Mouse (Mus musculus) liver, embryonic 13.5 days (tissue): Measurements from ENCODE around the gene Rundc3a. TPM values are rescaled to one million over a fixed set of nuclear protein-coding genes. Genes with fewer than 3 reads are reported as not detected.

Experiments
- ATAC-seq: fragments of 200-750 bp; cut with Nextera tagmentation; 2 replicates; pipeline ENCODE4 v1.8.0; 2017; ENCODE audit warnings: low read depth, mild to moderate bottlenecking, moderate number of reproducible peaks, moderate library complexity
- DNase-seq: peaks from one replicate; pipeline ENCODE4 v3.0.0; 2022
- H3K27ac ChIP-seq: fragments of 300-500 bp; sonication (generic); 2 replicates; pipeline ENCODE4 v1.5.1; 2015; ENCODE audit warnings: moderate library complexity, mild to moderate bottlenecking, inconsistent platforms
- H3K27me3 ChIP-seq: fragments of 300-500 bp; sonication (generic); 2 replicates; pipeline ENCODE4 v1.6.1; 2015; ENCODE audit warnings: mild to moderate bottlenecking, inconsistent platforms
- H3K36me3 ChIP-seq: fragments of 300-500 bp; sonication (generic); 2 replicates; pipeline ENCODE4 v1.6.1; 2015; ENCODE audit warnings: mild to moderate bottlenecking, inconsistent platforms
- H3K4me1 ChIP-seq: fragments of 300-500 bp; sonication (generic); replicated peaks from 2 replicates; pipeline ENCODE4 v1.6.1; 2015; ENCODE audit warnings: inconsistent platforms
- H3K4me2 ChIP-seq: fragments of 300-500 bp; sonication (generic); 2 replicates; pipeline ENCODE4 v1.6.1; 2015; ENCODE audit warnings: inconsistent platforms, mild to moderate bottlenecking, moderate library complexity
- H3K4me3 ChIP-seq: fragments of 300-500 bp; sonication (generic); replicated peaks from 2 replicates; pipeline ENCODE4 v1.5.1; 2015; ENCODE audit warnings: mild to moderate bottlenecking, inconsistent platforms
- H3K9ac ChIP-seq: fragments of 300-500 bp; sonication (generic); 2 replicates; pipeline ENCODE4 v1.6.1; 2015; ENCODE audit warnings: mild to moderate bottlenecking, inconsistent platforms
- H3K9me3 ChIP-seq: fragments of 300-500 bp; sonication (generic); replicated peaks from 2 replicates; pipeline ENCODE4 v1.6.1; 2016; ENCODE audit warnings: inconsistent platforms
- WGBS: fragments of 180-500 bp; shearing (Covaris S2); methylation state at CpG from one replicate; pipeline ENCODE4 v1.1.7; 2015; ENCODE audit not compliant: insufficient replicate concordance; 5-methylcytosine and 5-hydroxymethylcytosine counted together
- polyA plus RNA-seq: library from polyadenylated mRNA; unstranded; fragments of >200 nt; fragmentation: Nextera tagmentation; extraction: Ambion mirVana; gene quantifications from 2 replicates; pipeline ENCODE4 v1.2.1, GENCODE M21; 2015

Rundc3a gene
- polyA plus RNA-seq, 1 experiment from 2014 or later: 1.7 TPM

GRCm38 (mm10) chr11:102394421-102395124 lies 1.4 kb downstream of the Rundc3a start:
- ATAC-seq (no peak), DNase-seq (no peak)
- Histone ChIP-seq H3K9me3 (no peaks in the 10 kb centered on the region), H3K27ac (no peak overlapping the region), H3K36me3 (no peaks in the 10 kb centered on the region), H3K4me3 (no peak overlapping the region), H3K9ac (0 out of 2 replicates have a peak overlapping the region, but pooled peaks have one; percentile 27), H3K4me1 (peaks cover 37% of the 10 kb centered on the region), H3K27me3 (peaks cover 96% of the 10 kb centered on the region), H3K4me2 (0 out of 2 replicates have a peak overlapping the region, but pooled peaks have one; percentile 74)
- 70% methylated on average over 9 of the region's 9 CpGs for WGBS

GRCm38 (mm10) chr11:102395250-102395649 lies 2.0 kb downstream of the Rundc3a start:
- DNase-seq: no peak
- H3K4me3 ChIP-seq: no peak overlapping the region
- no peak overlapping the region for H3K4me2 ChIP-seq
- H3K9me3 ChIP-seq: no peaks in the 10 kb centered on the region
- 0 out of 2 replicates have a peak overlapping the region, but pooled peaks have one; percentile 12 for H3K9ac ChIP-seq
- no peaks in the 10 kb centered on the region for H3K36me3 ChIP-seq
- ATAC-seq: no peak
- WGBS: 15% methylated on average over 5 of the region's 5 CpGs
- peaks cover 100% of the 10 kb centered on the region for H3K27me3 ChIP-seq
- H3K27ac ChIP-seq: no peak overlapping the region
- H3K4me1 ChIP-seq: peaks cover 43% of the 10 kb centered on the region

- no peak for ATAC-seq
- no peak for DNase-seq
- Histone ChIP-seq H3K9ac (peak overlapping the region; percentile 19; the same call in 1 of the 2 replicates), H3K36me3 (no peaks in the 10 kb centered on the region), H3K4me1 (peaks cover 54% of the 10 kb centered on the region), H3K27me3 (peaks cover 100% of the 10 kb centered on the region), H3K4me3 (no peak overlapping the region), H3K27ac (no peak overlapping the region), H3K4me2 (no peak overlapping the region), H3K9me3 (no peaks in the 10 kb centered on the region)
- 47% methylated on average over 6 of the region's 6 CpGs for WGBS
Observed at GRCm38 (mm10) chr11:102396263-102396662, 3.1 kb downstream of the Rundc3a start.

- Histone ChIP-seq H3K4me3 (no peak overlapping the region), H3K27ac (no peak overlapping the region), H3K4me2 (no peak overlapping the region), H3K27me3 (peaks cover 100% of the 10 kb centered on the region), H3K9me3 (no peaks in the 10 kb centered on the region), H3K4me1 (peaks cover 54% of the 10 kb centered on the region), H3K36me3 (0 out of 2 replicates have a peak, but pooled peaks cover under 1% of the 10 kb centered on the region), H3K9ac (peak overlapping the region; percentile 19; the same call in 1 of the 2 replicates)
- 69% methylated on average over 7 of the region's 7 CpGs for WGBS
- no peak for DNase-seq
- ATAC-seq: no peak
Observed at GRCm38 (mm10) chr11:102396671-102397141, 3.5 kb downstream of the Rundc3a start.

- Histone ChIP-seq H3K4me2 (no peak overlapping the region), H3K9ac (no peak overlapping the region), H3K36me3 (peaks cover 16% of the 10 kb centered on the region), H3K4me3 (no peak overlapping the region), H3K4me1 (peaks cover 55% of the 10 kb centered on the region), H3K9me3 (no peaks in the 10 kb centered on the region), H3K27me3 (peaks cover 100% of the 10 kb centered on the region), H3K27ac (no peak overlapping the region)
- 74% methylated on average over 20 of the region's 20 CpGs for WGBS
- ATAC-seq: no peak
- DNase-seq: no peak
Observed at GRCm38 (mm10) chr11:102398007-102398825, 5.0 kb downstream of the Rundc3a start.

GRCm38 (mm10) chr11:102399107-102399506 lies 5.9 kb downstream of the Rundc3a start:
- 15% methylated on average over 15 of the region's 15 CpGs for WGBS
- no peak for ATAC-seq
- no peaks in the 10 kb centered on the region for H3K9me3 ChIP-seq
- H3K27ac ChIP-seq: no peak overlapping the region
- 0 out of 2 replicates have a peak overlapping the region, but pooled peaks have one; percentile 58 for H3K9ac ChIP-seq
- peaks cover 54% of the 10 kb centered on the region for H3K4me1 ChIP-seq
- H3K36me3 ChIP-seq: peaks cover 25% of the 10 kb centered on the region
- H3K4me2 ChIP-seq: peak overlapping the region; percentile 59
- H3K27me3 ChIP-seq: peaks cover 93% of the 10 kb centered on the region
- DNase-seq: no peak
- peak overlapping the region; percentile 45 for H3K4me3 ChIP-seq

GRCm38 (mm10) chr11:102399610-102400072 lies 6.4 kb downstream of the Rundc3a start:
- peaks cover 57% of the 10 kb centered on the region for H3K4me1 ChIP-seq
- H3K27me3 ChIP-seq: peaks cover 88% of the 10 kb centered on the region

GRCm38 (mm10) chr11:102400513-102401084 lies 7.4 kb downstream of the Rundc3a start:
- Histone ChIP-seq H3K9me3 (no peaks in the 10 kb centered on the region), H3K27ac (no peak overlapping the region), H3K27me3 (peaks cover 78% of the 10 kb centered on the region), H3K4me1 (peaks cover 63% of the 10 kb centered on the region), H3K9ac (peak overlapping the region; percentile 50; the same call in 1 of the 2 replicates), H3K36me3 (peaks cover 40% of the 10 kb centered on the region), H3K4me2 (0 out of 2 replicates have a peak overlapping the region, but pooled peaks have one; percentile 6), H3K4me3 (no peak overlapping the region)
- DNase-seq: no peak
- ATAC-seq: no peak
- WGBS: 24% methylated on average over 12 of the region's 12 CpGs

More at GRCm38 (mm10) chr11:102399610-102400072, 6.4 kb downstream of the Rundc3a start:
- DNase-seq: no peak
- H3K4me2 ChIP-seq: peak overlapping the region; percentile 59
- ATAC-seq: peak; percentile 14; the same call in 1 of the 2 replicates
- peak overlapping the region; percentile 58 for H3K9ac ChIP-seq
- no peak overlapping the region for H3K27ac ChIP-seq
- H3K9me3 ChIP-seq: no peaks in the 10 kb centered on the region
- H3K36me3 ChIP-seq: peaks cover 30% of the 10 kb centered on the region
- peak overlapping the region; percentile 45 for H3K4me3 ChIP-seq
- 4% methylated on average over 34 of the region's 34 CpGs for WGBS

- Histone ChIP-seq H3K27me3 (peaks cover 64% of the 10 kb centered on the region), H3K4me3 (no peak overlapping the region), H3K27ac (no peak overlapping the region), H3K4me1 (peaks cover 69% of the 10 kb centered on the region), H3K36me3 (peaks cover 47% of the 10 kb centered on the region), H3K9ac (no peak overlapping the region), H3K9me3 (no peaks in the 10 kb centered on the region), H3K4me2 (no peak overlapping the region)
- ATAC-seq: no peak
- WGBS: 67% methylated on average over 12 of the region's 12 CpGs
- DNase-seq: no peak
Observed at GRCm38 (mm10) chr11:102401898-102402500, 8.8 kb downstream of the Rundc3a start.

GRCm38 (mm10) chr11:102403657-102404056 lies 10.5 kb downstream of the Rundc3a start:
- Histone ChIP-seq H3K36me3 (peaks cover 47% of the 10 kb centered on the region), H3K27ac (peak overlapping the region; percentile 40; the same call in 1 of the 2 replicates), H3K4me2 (0 out of 2 replicates have a peak overlapping the region, but pooled peaks have one; percentile 86), H3K4me1 (peaks cover 72% of the 10 kb centered on the region), H3K9ac (no peak overlapping the region; the same call in 1 of the 2 replicates), H3K4me3 (no peak overlapping the region), H3K27me3 (peaks cover 48% of the 10 kb centered on the region), H3K9me3 (no peaks in the 10 kb centered on the region)
- 96% methylated on average over 11 of the region's 11 CpGs for WGBS
- no peak for DNase-seq
- ATAC-seq: no peak
